23 mouse cellular contexts compared by ENCODE assay signal in the genomic region with DNA sequence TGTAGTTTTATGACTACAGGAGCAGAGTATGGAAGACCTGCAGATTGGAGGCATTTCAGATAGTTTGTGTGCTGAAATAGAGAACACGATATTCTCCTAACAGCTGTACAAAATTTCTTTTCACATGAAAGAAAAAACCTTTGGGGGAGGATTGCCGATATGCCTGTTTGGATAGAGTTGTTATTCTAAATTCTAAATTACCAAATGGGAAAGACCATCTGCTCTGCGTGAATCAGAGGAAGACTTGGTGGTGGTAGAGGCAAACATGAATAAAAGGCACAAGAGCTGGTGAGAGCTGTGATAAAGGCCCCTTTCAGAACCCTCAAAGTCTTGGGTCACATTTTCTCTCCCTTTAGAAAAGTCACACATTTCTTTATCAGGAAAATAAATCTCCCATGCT.
DNase-seq lines count a peak whose midpoint lies in the region; ATAC-seq and TF ChIP-seq lines count a peak whose summit lies in the region.
"Had no signal": no experiment of that assay in that cellular context is flagged by ENCODE, and none has a peak within 500 bp of the region (broad histone marks: within the 10 kb centered on the region; RNA-seq: fewer than 3 reads in every experiment).

No protein-coding gene starts in this region.

- peak; percentile 91 for ATAC-seq in frontal cortex, adult (ENCODE audit: low TSS enrichment)
- ATAC-seq: CD4-positive, CD25-positive, alpha-beta regulatory T cell, adult 4 months; forebrain, embryonic 15.5 days; hindbrain, embryonic 16.5 days; inflammation-experienced regulatory T-cells, adult 6 months had no signal

- no peak for TF ChIP-seq CTCF in layer of hippocampus, adult 2 months (conservative IDR thresholded peaks at IDR 0.05)

- H3K4me3 ChIP-seq in layer of hippocampus, adult 2 months: no peak overlapping the region
- H3K4me3 ChIP-seq: embryonic facial prominence, embryonic 13.5 days; forebrain, embryonic 15.5 days; heart, embryonic 10.5 days; hindbrain, embryonic 12.5 days had no signal

- peak; percentile 31 for DNase-seq in adrenal gland, adult 2 months
- DNase-seq in adrenal gland, adult 8-10 months: no peak
- no peak for DNase-seq in frontal cortex, postnatal 10 days (ENCODE audit: low spot score in 2 of 2)
- peak; percentile 58 to 78 for DNase-seq in layer of hippocampus, adult 2 months (ENCODE audit: low spot score in 2 of 2)
- DNase-seq in layer of hippocampus, postnatal 10 days (ENCODE audit: low spot score in 2 of 2): no peak
- DNase-seq in layer of hippocampus, adult 9-10 months (ENCODE audit: low spot score): peak; percentile 33
- DNase-seq in spleen, postnatal 10 days (ENCODE audit: low spot score in 2 of 2): no peak
- DNase-seq: B cell, adult 2 months; cerebellum, adult 11 months; cerebellum, adult 9-10 months; cerebellum, postnatal 25 days; gastrocnemius, postnatal 10 days; heart, adult 18-20 months; heart, postnatal 10 days; heart, postnatal 4 days had no signal

- peak overlapping the region; percentile 87 for H3K27ac ChIP-seq in layer of hippocampus, adult 2 months
- H3K27ac ChIP-seq: embryonic facial prominence, embryonic 13.5 days; forebrain, embryonic 15.5 days; heart, embryonic 10.5 days; hindbrain, embryonic 12.5 days had no signal

Comparison
In these comparisons a context has a peak if more than half of its experiments do, and no peak if none do; other contexts are left out.
1. DNase-seq: peak in adrenal gland, adult 2 months (single experiment), layer of hippocampus, adult 2 months (2 of 2) and layer of hippocampus, adult 9-10 months (single experiment); none in adrenal gland, adult 8-10 months (single experiment), frontal cortex, postnatal 10 days (0 of 2), layer of hippocampus, postnatal 10 days (0 of 2) and spleen, postnatal 10 days (0 of 2).